Mouse (Mus musculus) CH12.LX (cell line): ENCODE data around the gene Bud23.

Source experiments
- CHD2 ChIP-seq: IDR thresholded peaks from 2 replicates; pipeline ENCODE4 v1.6.1; 2011; ENCODE audit warnings: low read length, improper control_type of control experiment
- CTCF ChIP-seq, 2 experiments: IDR thresholded peaks in 1 of 2; conservative IDR thresholded peaks in 1 of 2; 2 replicates each; pipeline ENCODE4 v1.5.1; 2011 to 2012; ENCODE audit warnings: low read depth in 2 of 2, low read length in 2 of 2, improper control_type of control experiment in 1 of 2, inconsistent platforms in 1 of 2, mild to moderate bottlenecking in 1 of 2, moderate library complexity in 1 of 2
- E2F4 ChIP-seq: IDR thresholded peaks from 2 replicates; pipeline ENCODE4 v1.6.1; 2011; ENCODE audit warnings: low read depth, low read length, improper control_type of control experiment; ENCODE audit not compliant: insufficient replicate concordance
- ELF1 ChIP-seq: IDR thresholded peaks from 2 replicates; pipeline ENCODE4 v1.6.1; 2014; ENCODE audit warnings: low read depth, mild to moderate bottlenecking, inconsistent platforms, low read length, improper control_type of control experiment
- EP300 ChIP-seq: IDR thresholded peaks from 2 replicates; pipeline ENCODE4 v1.6.1; 2011; ENCODE audit warnings: low read length, improper control_type of control experiment
- KAT2A ChIP-seq: IDR thresholded peaks from 2 replicates; pipeline ENCODE4 v1.6.1; 2012; ENCODE audit warnings: low read length, improper control_type of control experiment, inconsistent platforms; ENCODE audit not compliant: insufficient replicate concordance
- MAFK ChIP-seq: IDR thresholded peaks from 2 replicates; pipeline ENCODE4 v1.6.1; 2011; ENCODE audit warnings: low read length, improper control_type of control experiment; ENCODE audit not compliant: insufficient replicate concordance
- MAZ ChIP-seq: IDR thresholded peaks from 2 replicates; pipeline ENCODE4 v1.6.1; 2012; ENCODE audit warnings: low read depth, mild to moderate bottlenecking, inconsistent platforms, low read length, improper control_type of control experiment, moderate library complexity
- NELFE ChIP-seq: IDR thresholded peaks from 2 replicates; pipeline ENCODE4 v1.6.1; 2011; ENCODE audit warnings: low read depth, low read length, improper control_type of control experiment
- POLR2A ChIP-seq: IDR thresholded peaks from 2 replicates; pipeline ENCODE4 v1.6.1; 2011; ENCODE audit warnings: low read depth, mild to moderate bottlenecking, improper control_type of control experiment, low read length
- UBTF ChIP-seq: IDR thresholded peaks from 2 replicates; pipeline ENCODE4 v1.6.1; 2012; ENCODE audit warnings: low read depth, mild to moderate bottlenecking, inconsistent platforms, low read length, improper control_type of control experiment, moderate library complexity
- USF1 ChIP-seq: IDR thresholded peaks from 2 replicates; pipeline ENCODE4 v1.6.1; 2014; ENCODE audit warnings: low read depth, mild to moderate bottlenecking, inconsistent platforms, low read length, improper control_type of control experiment
- ZNF384 ChIP-seq: IDR thresholded peaks from 2 replicates; pipeline ENCODE4 v1.6.1; 2012; ENCODE audit warnings: low read depth, low read length, improper control_type of control experiment, inconsistent platforms

DNA sequence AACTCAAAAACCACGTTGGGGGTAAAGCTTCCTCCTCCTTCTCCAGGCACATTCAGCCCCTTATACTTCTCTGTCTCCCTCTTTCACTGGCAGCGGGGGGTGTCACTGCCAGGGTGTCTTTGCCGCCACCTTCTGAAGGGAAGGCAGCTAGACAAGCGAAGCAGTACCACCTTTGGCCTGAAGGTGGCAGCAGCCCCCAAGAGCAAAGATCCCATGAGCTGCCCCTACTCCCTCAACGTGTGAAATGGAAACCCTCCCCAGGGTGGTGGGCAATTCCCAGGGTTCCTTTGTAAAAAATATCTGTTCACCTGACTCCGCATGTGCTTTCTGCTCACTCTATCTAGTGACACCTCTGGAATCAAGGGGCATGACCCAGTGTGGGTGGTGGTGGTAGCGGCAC lies 49.3 kb downstream of the Bud23 start:
- TF ChIP-seq USF1 = no peak
- no peak for TF ChIP-seq POLR2A
- TF ChIP-seq CTCF (conservative IDR thresholded peaks at IDR 0.05 in 1 of 2, IDR thresholded peaks at IDR 0.05 in 1 of 2; ENCODE audit: low read depth in 2 of 2, low read length in 2 of 2) = peak; percentile 85 to 98
- no peak for TF ChIP-seq KAT2A
- TF ChIP-seq UBTF = no peak
- TF ChIP-seq ZNF384 = no peak
- peak; percentile 63; the same call in 1 of the 2 replicates for TF ChIP-seq MAZ
- no peak for TF ChIP-seq CHD2
- TF ChIP-seq EP300 = no peak
- no peak for TF ChIP-seq MAFK
- TF ChIP-seq ELF1 = no peak
- TF ChIP-seq NELFE = peak; percentile 59; the same call in 1 of the 2 replicates
- TF ChIP-seq E2F4 = no peak
